Mouse (Mus musculus) stomach, postnatal 0 days (tissue): Measurements from ENCODE around the gene Arid5b. TPM values are rescaled to one million over a fixed set of nuclear protein-coding genes. Genes with fewer than 3 reads are reported as not detected.

Source experiments
- ATAC-seq: fragments of 200-750 bp; cut with Nextera tagmentation; 2 replicates; pipeline ENCODE4 v1.8.0; 2017; ENCODE audit not compliant: low FRiP score, low TSS enrichment
- DNase-seq: peaks from one replicate; pipeline ENCODE4 v3.0.0-alpha.2; 2016; ENCODE audit warnings: low spot score
- H3K27ac ChIP-seq: fragments of 300-500 bp; sonication (generic); replicated peaks from 2 replicates; pipeline ENCODE4 v1.5.1; 2014; ENCODE audit warnings: mild to moderate bottlenecking, control low read depth
- H3K27me3 ChIP-seq: fragments of 300-500 bp; sonication (generic); 2 replicates; pipeline ENCODE4 v1.6.1; 2014; ENCODE audit warnings: low read length; ENCODE audit not compliant: control insufficient read depth, insufficient read depth
- H3K36me3 ChIP-seq: fragments of 300-500 bp; sonication (generic); 2 replicates; pipeline ENCODE4 v1.6.1; 2014; ENCODE audit warnings: low read length, mixed read lengths; ENCODE audit not compliant: control insufficient read depth, insufficient read depth
- H3K4me1 ChIP-seq: fragments of 300-500 bp; sonication (generic); replicated peaks from 2 replicates; pipeline ENCODE4 v1.6.1; 2014; ENCODE audit warnings: antibody characterized with exemption; ENCODE audit not compliant: control insufficient read depth, insufficient read depth
- H3K4me2 ChIP-seq: fragments of 300-500 bp; sonication (generic); replicated peaks from 2 replicates; pipeline ENCODE4 v1.6.1; 2014; ENCODE audit warnings: low read depth, mild to moderate bottlenecking, control low read depth, moderate library complexity
- H3K4me3 ChIP-seq: fragments of 300-500 bp; sonication (generic); 2 replicates; pipeline ENCODE4 v1.5.1; 2014; ENCODE audit warnings: low read depth, low read length, control low read depth
- H3K9ac ChIP-seq: fragments of 300-500 bp; sonication (generic); 2 replicates; pipeline ENCODE4 v1.6.1; 2014; ENCODE audit warnings: mild to moderate bottlenecking, low read length, control low read depth, mixed read lengths
- H3K9me3 ChIP-seq: fragments of 300-500 bp; sonication (generic); 2 replicates; pipeline ENCODE4 v1.6.1; 2016; ENCODE audit warnings: low read length; ENCODE audit not compliant: control insufficient read depth
- CTCF ChIP-seq: IDR thresholded peaks from 2 replicates; pipeline ENCODE4 v1.5.1; 2016; ENCODE audit warnings: antibody characterized with exemption, low read depth, mild to moderate bottlenecking, moderate library complexity
- EP300 ChIP-seq: optimal IDR thresholded peaks from 2 replicates; pipeline ENCODE3; 2016; ENCODE audit warnings: antibody characterized with exemption
- WGBS: fragments of 180-500 bp; shearing (Covaris S2); extraction: QIAGEN DNeasy Blood & Tissue Kit; methylation state at CpG from one replicate; pipeline ENCODE4 v1.1.7; 2014; 5-methylcytosine and 5-hydroxymethylcytosine counted together
- polyA plus RNA-seq: library from polyadenylated mRNA; unstranded; fragments of >200 nt; fragmentation: Nextera tagmentation; extraction: Ambion mirVana; gene quantifications from 2 replicates; pipeline ENCODE4 v1.2.1, GENCODE M21; 2015

Arid5b gene
- polyA plus RNA-seq, 1 experiment from 2014 or later, result 18.3 TPM

DNA sequence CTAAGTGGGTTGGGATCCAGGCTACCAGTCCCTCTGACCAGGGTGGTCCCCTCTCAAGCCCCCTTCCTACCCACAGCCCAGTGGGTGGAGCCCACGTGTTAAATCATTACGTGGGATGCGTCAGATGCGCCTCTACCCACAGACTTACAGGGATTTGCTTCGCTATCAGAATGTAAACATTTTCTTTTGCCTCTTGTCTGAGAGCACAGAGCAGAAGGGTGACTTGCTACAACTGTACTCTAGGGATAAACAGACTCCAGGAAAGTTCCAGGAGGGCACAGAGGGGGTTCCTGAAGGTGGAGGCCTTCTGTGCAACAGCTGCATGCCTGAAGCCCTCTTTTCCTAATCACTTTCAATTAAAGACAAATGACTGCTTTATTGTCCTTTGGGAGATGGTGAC is 98.8 kb downstream of the Arid5b start:
- no peak overlapping the region for H3K4me2 ChIP-seq
- ATAC-seq (peak; percentile 80), DNase-seq (no peak)
- H3K4me1 ChIP-seq, result 0 out of 2 replicates have a peak, but pooled peaks cover 7% of the 10 kb centered on the region
- H3K27ac ChIP-seq, result 0 out of 2 replicates have a peak overlapping the region, but pooled peaks have one; percentile 46
- 25% methylated on average over 5 of the region's 5 CpGs for WGBS
- H3K36me3 ChIP-seq, result no peaks in the 10 kb centered on the region; the same call in 1 of the 2 replicates
- H3K9ac ChIP-seq, result no peak overlapping the region
- no peak for TF ChIP-seq EP300
- no peak for TF ChIP-seq CTCF
- no peaks in the 10 kb centered on the region for H3K9me3 ChIP-seq
- no peak overlapping the region for H3K4me3 ChIP-seq
- H3K27me3 ChIP-seq, result no peaks in the 10 kb centered on the region

DNA sequence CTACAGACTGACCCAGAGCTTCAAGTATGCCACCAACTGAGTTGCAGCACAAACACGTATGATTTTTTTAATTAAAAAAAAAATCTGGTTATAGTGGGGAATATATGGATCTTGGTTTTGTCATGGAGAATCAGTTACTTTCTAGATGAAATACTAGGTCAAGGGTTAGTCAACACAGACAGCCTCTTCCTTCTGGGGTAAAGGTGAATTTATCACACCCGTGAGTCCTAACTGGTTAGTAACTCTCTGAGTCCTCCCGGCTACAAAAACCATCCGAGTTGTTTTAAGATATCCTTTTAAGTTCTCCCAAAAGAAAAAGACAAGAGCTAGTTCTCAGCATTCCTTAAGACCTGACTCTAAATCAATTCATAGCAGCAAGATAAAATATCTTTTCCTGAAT is 99.2 kb downstream of the Arid5b start:
- H3K9me3 ChIP-seq, result no peaks in the 10 kb centered on the region
- H3K4me3 ChIP-seq, result no peak overlapping the region
- ATAC-seq, result no peak
- H3K4me2 ChIP-seq, result no peak overlapping the region
- no peaks in the 10 kb centered on the region for H3K27me3 ChIP-seq
- 0 out of 2 replicates have a peak, but pooled peaks cover 7% of the 10 kb centered on the region for H3K4me1 ChIP-seq
- no peak overlapping the region for H3K9ac ChIP-seq
- 63% methylated on average over 4 of the region's 4 CpGs for WGBS
- H3K27ac ChIP-seq, result no peak overlapping the region
- TF ChIP-seq CTCF (no peak), EP300 (no peak)
- no peak for DNase-seq
- H3K36me3 ChIP-seq, result no peaks in the 10 kb centered on the region; the same call in 1 of the 2 replicates

DNA sequence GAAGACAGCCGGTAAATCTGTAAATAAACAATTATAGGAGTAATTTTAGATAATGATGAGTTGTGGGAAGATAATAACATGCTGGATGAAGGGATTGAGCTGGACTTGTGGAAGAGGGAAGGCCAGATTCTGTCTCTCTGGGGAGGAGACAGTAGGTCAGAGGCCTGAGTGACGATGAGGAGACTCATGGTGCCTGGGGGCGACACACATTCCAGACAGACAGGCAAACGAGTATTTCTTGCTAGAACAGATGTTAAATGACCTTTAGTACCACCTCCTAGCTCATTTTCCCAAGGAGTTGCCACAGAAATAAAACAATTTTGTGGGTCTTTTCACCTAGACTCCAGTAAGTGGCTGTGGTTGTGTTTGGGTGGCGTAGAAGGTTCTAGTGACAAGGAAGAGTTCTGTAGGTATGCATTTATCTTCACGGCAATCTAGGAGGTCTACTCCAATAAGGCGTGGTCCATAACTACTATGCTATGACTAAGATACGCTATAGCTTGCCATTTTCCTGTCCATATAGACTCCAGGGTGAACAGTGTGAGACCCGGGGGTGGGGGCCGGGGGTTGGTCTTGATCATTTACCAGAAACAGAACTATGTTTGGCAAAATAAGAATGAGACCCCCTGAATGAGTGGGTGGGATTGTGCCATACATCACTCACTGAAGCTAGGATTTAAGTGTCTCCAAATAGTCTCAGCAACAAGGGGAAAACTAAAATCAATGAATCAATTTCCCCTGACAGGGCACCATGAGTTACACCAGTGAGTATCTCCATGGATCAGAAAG is 100.6 kb downstream of the Arid5b start:
- H3K36me3 ChIP-seq, result no peaks in the 10 kb centered on the region
- H3K4me1 ChIP-seq, result 0 out of 2 replicates have a peak, but pooled peaks cover 7% of the 10 kb centered on the region
- H3K4me2 ChIP-seq, result no peak overlapping the region
- ATAC-seq (no peak), DNase-seq (no peak)
- H3K9me3 ChIP-seq, result no peaks in the 10 kb centered on the region
- no peaks in the 10 kb centered on the region for H3K27me3 ChIP-seq
- TF ChIP-seq CTCF, result no peak
- no peak for TF ChIP-seq EP300
- H3K4me3 ChIP-seq, result no peak overlapping the region
- no peak overlapping the region for H3K9ac ChIP-seq
- H3K27ac ChIP-seq, result no peak overlapping the region
- 77% methylated on average over 10 of the region's 10 CpGs for WGBS

DNA sequence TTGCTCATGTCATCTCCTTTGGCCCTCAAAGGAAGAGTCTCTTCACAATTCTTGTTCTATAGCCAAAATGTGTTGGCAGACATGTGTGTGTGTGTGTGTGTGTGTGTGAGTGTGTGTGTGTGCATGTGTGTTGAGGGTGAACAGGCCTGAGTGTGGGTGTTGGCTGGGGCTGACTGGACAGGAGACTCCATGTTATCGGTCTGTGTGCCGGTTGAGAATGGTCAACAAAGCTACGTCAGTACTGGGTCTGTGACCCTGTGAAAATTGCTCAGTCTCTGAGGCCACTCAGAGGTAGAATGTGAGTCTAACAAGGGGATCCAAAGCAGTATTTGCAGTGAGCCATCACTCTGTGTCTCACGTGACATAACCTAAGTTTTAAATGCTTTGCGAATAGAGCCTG is 102.7 kb downstream of the Arid5b start:
- Histone ChIP-seq H3K4me1 (0 out of 2 replicates have a peak, but pooled peaks cover 7% of the 10 kb centered on the region), H3K36me3 (no peaks in the 10 kb centered on the region), H3K4me3 (no peak overlapping the region), H3K9me3 (no peaks in the 10 kb centered on the region), H3K27me3 (no peaks in the 10 kb centered on the region), H3K27ac (no peak overlapping the region), H3K9ac (no peak overlapping the region), H3K4me2 (no peak overlapping the region)
- DNase-seq (no peak), ATAC-seq (peak; percentile 56; the same call in 1 of the 2 replicates)
- no peak for TF ChIP-seq EP300
- TF ChIP-seq CTCF, result no peak
- 87% methylated on average over 5 of the region's 5 CpGs for WGBS

DNA sequence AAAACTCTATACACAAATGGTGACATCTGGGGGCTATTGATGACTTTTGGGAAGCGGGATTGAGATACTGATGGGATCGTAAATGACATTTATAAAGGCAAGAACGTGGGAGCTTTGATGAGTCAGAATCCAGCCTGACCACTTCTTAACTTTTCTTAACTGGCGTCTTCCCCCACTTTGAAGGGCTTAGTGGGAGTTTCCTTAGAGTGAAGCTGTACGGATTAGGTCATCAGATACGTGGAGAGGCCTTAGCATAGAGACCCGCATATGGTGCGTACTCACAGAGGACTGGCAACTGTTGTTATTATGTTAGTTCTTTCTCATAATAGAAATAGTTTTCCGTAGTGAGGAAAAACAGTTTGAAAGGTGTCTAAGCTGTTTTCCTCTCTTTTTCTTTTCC is 104.9 kb downstream of the Arid5b start:
- 59% methylated on average over 9 of the region's 9 CpGs for WGBS
- H3K27ac ChIP-seq, result no peak overlapping the region
- H3K4me3 ChIP-seq, result no peak overlapping the region
- H3K9ac ChIP-seq, result no peak overlapping the region
- H3K9me3 ChIP-seq, result no peaks in the 10 kb centered on the region
- DNase-seq (no peak), ATAC-seq (no peak)
- H3K27me3 ChIP-seq, result no peaks in the 10 kb centered on the region
- H3K4me1 ChIP-seq, result peaks cover 4% of the 10 kb centered on the region
- no peak for TF ChIP-seq EP300
- no peak for TF ChIP-seq CTCF
- H3K4me2 ChIP-seq, result no peak overlapping the region
- no peaks in the 10 kb centered on the region for H3K36me3 ChIP-seq

DNA sequence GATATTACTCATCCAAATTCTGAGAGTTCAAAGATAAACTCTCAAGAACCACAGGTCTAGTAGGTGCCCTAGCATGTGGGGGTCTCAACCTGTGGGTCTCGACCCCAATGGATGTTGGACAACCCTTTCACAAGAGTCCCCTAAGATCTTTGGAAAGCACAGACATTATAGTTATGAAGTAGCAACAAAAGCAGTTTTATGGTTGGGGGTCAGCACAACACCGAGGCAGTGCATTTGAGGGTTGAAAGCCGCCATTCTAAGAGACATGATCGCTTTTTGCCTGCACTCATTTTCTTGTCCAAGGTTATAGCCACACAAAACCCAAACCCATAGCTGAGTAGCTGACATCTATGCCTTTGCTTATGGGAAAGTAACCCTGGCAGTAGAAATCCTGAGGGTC is 105.6 kb downstream of the Arid5b start:
- H3K4me3 ChIP-seq, result no peak overlapping the region
- H3K27me3 ChIP-seq, result no peaks in the 10 kb centered on the region
- no peaks in the 10 kb centered on the region for H3K36me3 ChIP-seq
- no peak for ATAC-seq
- no peaks in the 10 kb centered on the region for H3K9me3 ChIP-seq
- 94% methylated on average over 4 of the region's 4 CpGs for WGBS
- no peak overlapping the region for H3K9ac ChIP-seq
- H3K4me1 ChIP-seq, result peaks cover 4% of the 10 kb centered on the region
- H3K4me2 ChIP-seq, result no peak overlapping the region
- H3K27ac ChIP-seq, result no peak overlapping the region
- no peak for TF ChIP-seq EP300
- no peak for TF ChIP-seq CTCF
- no peak for DNase-seq
